Mouse (Mus musculus) forebrain, embryonic 10.5 days (tissue): Measurements from ENCODE around the gene Nek1. TPM values are rescaled to one million over a fixed set of nuclear protein-coding genes. Genes with fewer than 3 reads are reported as not detected.

Source experiments
- DNase-seq: peaks from one replicate; pipeline ENCODE4 v3.0.0-alpha.2; 2017; ENCODE audit warnings: low spot score; ENCODE audit errors: extremely low spot score
- H3K27ac ChIP-seq: fragments of 300-500 bp; sonication (generic); 2 replicates; pipeline ENCODE4 v1.5.1; 2016; ENCODE audit warnings: mild to moderate bottlenecking
- H3K27me3 ChIP-seq: fragments of 300-500 bp; sonication (generic); 2 replicates; pipeline ENCODE4 v1.6.1; 2016; ENCODE audit warnings: mild to moderate bottlenecking; ENCODE audit not compliant: poor library complexity, severe bottlenecking
- H3K36me3 ChIP-seq: fragments of 300-500 bp; sonication (generic); replicated peaks from 2 replicates; pipeline ENCODE4 v1.6.1; 2016; ENCODE audit warnings: mild to moderate bottlenecking, moderate library complexity
- H3K4me1 ChIP-seq: fragments of 300-500 bp; sonication (generic); 2 replicates; pipeline ENCODE4 v1.6.1; 2016
- H3K4me3 ChIP-seq: fragments of 300-500 bp; sonication (generic); 2 replicates; pipeline ENCODE4 v1.5.1; 2016; ENCODE audit warnings: mild to moderate bottlenecking, moderate library complexity
- H3K9me3 ChIP-seq: fragments of 300-500 bp; sonication (generic); 2 replicates; pipeline ENCODE4 v1.6.1; 2016; ENCODE audit warnings: mild to moderate bottlenecking, moderate library complexity
- WGBS: fragments of 180-500 bp; shearing (Covaris S2); methylation state at CpG from one replicate; pipeline ENCODE4 v1.1.7; 2016; 5-methylcytosine and 5-hydroxymethylcytosine counted together
- polyA plus RNA-seq: library from polyadenylated mRNA; unstranded; fragments of >200 nt; fragmentation: Nextera tagmentation; extraction: Ambion mirVana; gene quantifications from 2 replicates; pipeline ENCODE4 v1.2.1, GENCODE M21; 2016

Nek1 gene
- polyA plus RNA-seq, 1 experiment from 2014 or later: 21.0 TPM

DNA sequence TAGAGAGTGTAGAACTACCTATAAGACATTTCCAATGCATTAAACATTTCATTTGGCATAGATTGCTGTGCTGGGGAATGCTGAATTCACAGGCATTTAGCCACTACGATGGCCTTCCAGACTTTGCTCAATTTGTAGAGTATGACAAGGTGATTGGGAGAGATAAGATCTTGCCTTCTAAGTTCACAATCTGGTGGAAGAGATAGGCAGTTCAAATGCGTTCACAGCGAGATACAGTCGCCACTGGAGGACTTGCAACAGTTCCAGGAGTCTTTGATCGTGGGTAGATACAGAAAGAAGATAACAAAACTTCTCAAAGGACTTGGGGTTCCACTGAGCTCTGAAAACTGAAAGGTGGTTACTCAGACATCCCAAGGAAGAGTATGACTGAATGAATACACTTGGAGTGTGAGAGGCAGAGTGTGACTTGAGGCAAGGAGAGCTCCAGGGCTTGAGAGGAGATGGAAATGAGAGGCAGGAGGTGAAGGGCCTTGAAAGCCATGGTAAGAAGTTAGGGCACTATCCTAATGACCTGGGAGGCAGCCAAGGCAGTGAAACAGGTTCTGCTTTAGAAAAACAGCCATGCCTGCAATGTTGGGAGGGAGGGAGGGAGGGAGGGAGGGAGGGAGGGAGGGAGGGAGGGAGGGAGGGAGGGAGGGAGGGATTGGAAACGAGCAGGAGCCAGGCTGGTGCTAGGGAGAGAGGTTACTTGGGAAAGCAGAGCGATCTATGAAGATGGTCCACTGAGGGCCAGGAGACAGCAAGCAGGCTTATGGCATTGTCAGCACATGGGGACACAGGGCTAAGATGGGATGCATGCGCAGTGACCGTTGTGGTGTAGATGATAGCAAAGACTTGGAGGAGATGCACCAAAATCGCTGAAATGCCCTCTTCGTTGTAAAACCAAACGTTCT, 184.9 kb downstream of the Nek1 start:
- 79% methylated on average over 12 of the region's 12 CpGs for WGBS
- Histone ChIP-seq H3K9me3 (no peaks in the 10 kb centered on the region), H3K4me1 (peaks cover 10% of the 10 kb centered on the region; the same call in 1 of the 2 replicates), H3K27me3 (no peaks in the 10 kb centered on the region), H3K36me3 (no peaks in the 10 kb centered on the region), H3K4me3 (no peak overlapping the region), H3K27ac (0 out of 2 replicates have a peak overlapping the region, but pooled peaks have one; percentile 22)
- no peak for DNase-seq

- WGBS: 58% methylated on average over 11 of the region's 11 CpGs
- peaks cover 10% of the 10 kb centered on the region; the same call in 1 of the 2 replicates for H3K4me1 ChIP-seq
- H3K27me3 ChIP-seq: no peaks in the 10 kb centered on the region
- H3K9me3 ChIP-seq: no peaks in the 10 kb centered on the region
- DNase-seq: no peak
- H3K4me3 ChIP-seq: no peak overlapping the region
- no peaks in the 10 kb centered on the region for H3K36me3 ChIP-seq
- H3K27ac ChIP-seq: peak overlapping the region; percentile 48
These were observed 185.7 kb downstream of the Nek1 start for GRCm38 (mm10) chr8:61178594-61179140.

Other genes with a start within 250 kb of the Nek1 start
- 136 and 142 TPM in 2 replicates for gene Hpf1, start 102.8 kb upstream of the Nek1 start, polyA plus RNA-seq
- gene Clcn3, start 9.9 kb upstream of the Nek1 start, polyA plus RNA-seq: 30.8 and 31.5 TPM in 2 replicates
- 18.1 and 18.2 TPM in 2 replicates for gene Sh3rf1, start 230.7 kb downstream of the Nek1 start, polyA plus RNA-seq